Mouse (Mus musculus) hindbrain, embryonic 10.5 days (tissue): ENCODE measurements around the gene Glrx. TPM values are rescaled to one million over a fixed set of nuclear protein-coding genes. Genes with fewer than 3 reads are reported as not detected.
A peak's percentile ranks its signal among the peaks of the same experiment; 100 is the strongest.
"Not testable (repeated sequence)": the region's sequence is repeated elsewhere in the genome, so short reads cannot be mapped to it uniquely, and the experiment has no call there.

Experiments
- DNase-seq: peaks from one replicate; pipeline ENCODE4 v3.0.0-alpha.2; 2017; ENCODE audit warnings: low spot score
- H3K27ac ChIP-seq: fragments of 300-500 bp; sonication (generic); 2 replicates; pipeline ENCODE4 v1.5.1; 2016; ENCODE audit warnings: mild to moderate bottlenecking, moderate library complexity
- H3K27me3 ChIP-seq: fragments of 300-500 bp; sonication (generic); 2 replicates; pipeline ENCODE4 v1.6.1; 2016; ENCODE audit warnings: mild to moderate bottlenecking; ENCODE audit not compliant: poor library complexity, insufficient read depth, severe bottlenecking
- H3K36me3 ChIP-seq: fragments of 300-500 bp; sonication (generic); 2 replicates; pipeline ENCODE4 v1.6.1; 2016; ENCODE audit warnings: mild to moderate bottlenecking, moderate library complexity
- H3K4me1 ChIP-seq: fragments of 300-500 bp; sonication (generic); replicated peaks from 2 replicates; pipeline ENCODE4 v1.6.1; 2016; ENCODE audit warnings: mild to moderate bottlenecking
- H3K4me3 ChIP-seq: fragments of 300-500 bp; sonication (generic); 2 replicates; pipeline ENCODE4 v1.5.1; 2016; ENCODE audit warnings: mild to moderate bottlenecking, moderate library complexity
- H3K9me3 ChIP-seq: fragments of 300-500 bp; sonication (generic); 2 replicates; pipeline ENCODE4 v1.6.1; 2016; ENCODE audit warnings: mild to moderate bottlenecking, moderate library complexity
- WGBS: fragments of 180-500 bp; shearing (Covaris S2); methylation state at CpG from one replicate; pipeline ENCODE4 v1.1.7; 2016; 5-methylcytosine and 5-hydroxymethylcytosine counted together
- polyA plus RNA-seq: library from polyadenylated mRNA; unstranded; fragments of >200 nt; fragmentation: Nextera tagmentation; extraction: Ambion mirVana; gene quantifications from 2 replicates; pipeline ENCODE4 v1.2.1, GENCODE M21; 2016

Glrx gene
- polyA plus RNA-seq, 1 experiment from 2014 or later = 38.4 TPM

DNA sequence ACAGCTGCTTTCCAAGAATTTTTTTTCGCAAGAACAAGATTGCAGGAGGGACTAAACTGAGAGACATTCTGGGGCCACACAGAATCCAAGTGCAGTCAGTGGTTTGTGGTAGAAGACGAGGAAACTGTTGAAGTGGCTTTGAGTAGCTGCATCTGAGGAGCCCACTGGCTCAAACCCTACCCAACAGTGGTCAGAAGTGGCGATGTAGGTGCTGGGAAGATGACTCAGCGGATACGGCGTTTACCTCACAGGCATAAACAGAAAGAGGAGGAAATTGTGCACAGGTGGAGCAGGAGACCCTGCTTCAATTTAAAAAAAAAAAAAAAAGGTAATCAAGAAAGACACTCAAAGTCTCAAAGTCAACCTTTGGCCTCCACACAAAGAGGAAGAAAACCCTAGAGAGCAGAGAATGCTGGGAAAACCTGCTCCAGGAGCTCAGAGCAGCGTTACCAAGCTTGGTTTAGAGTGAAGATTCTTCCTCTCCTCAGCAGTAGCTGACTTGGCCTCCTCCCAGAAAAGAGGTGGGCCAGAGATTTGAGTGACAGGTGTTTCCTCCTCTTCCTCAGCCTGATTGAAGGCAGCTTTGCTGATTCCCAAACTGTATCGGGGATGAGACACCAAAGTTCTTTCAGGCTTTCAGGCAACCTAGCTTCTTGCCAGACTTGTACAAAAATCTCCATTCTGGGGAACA lies 4.5 kb downstream of the Glrx start:
- no peak overlapping the region for H3K4me3 ChIP-seq
- peaks cover 52% of the 10 kb centered on the region for H3K4me1 ChIP-seq
- no peak for DNase-seq
- H3K27ac ChIP-seq = no peak overlapping the region
- WGBS = 83% methylated on average over 8 of the region's 8 CpGs
- no peaks in the 10 kb centered on the region for H3K27me3 ChIP-seq
- peaks cover 5% of the 10 kb centered on the region; the same call in 1 of the 2 replicates for H3K36me3 ChIP-seq
- no peaks in the 10 kb centered on the region for H3K9me3 ChIP-seq

DNA sequence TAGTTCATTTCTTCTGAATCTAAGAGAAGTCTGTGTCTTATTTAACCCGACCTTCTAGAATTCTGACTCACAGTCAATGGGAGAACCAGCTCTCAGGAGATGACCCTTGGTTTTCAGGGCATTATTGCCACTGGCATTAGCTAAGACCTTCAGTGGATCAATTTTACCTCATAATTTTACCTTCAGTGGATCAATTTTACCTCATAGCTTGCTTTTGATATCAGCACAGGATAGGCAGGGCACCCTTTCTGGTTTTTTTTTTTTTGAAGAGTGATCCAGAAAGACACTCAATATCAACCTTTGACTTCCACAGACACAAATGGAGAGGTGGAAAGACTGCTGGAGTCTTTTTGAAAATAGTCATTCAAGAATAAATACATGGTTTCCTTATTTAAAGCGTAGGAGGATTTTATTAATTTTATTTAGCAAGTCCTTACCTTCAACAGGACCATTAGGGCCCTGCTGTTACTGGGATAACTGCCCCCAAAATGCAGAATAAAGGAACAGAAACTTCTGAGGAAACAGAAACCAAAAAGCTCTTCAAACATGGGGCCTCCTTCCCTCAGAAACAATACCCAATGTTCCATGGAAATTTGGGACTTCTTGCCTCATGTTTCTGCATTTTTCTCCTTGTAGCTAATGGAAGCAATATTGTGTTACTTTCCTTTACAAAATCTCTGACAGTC lies 5.3 kb downstream of the Glrx start:
- Histone ChIP-seq H3K27me3 (no peaks in the 10 kb centered on the region), H3K27ac (no peak overlapping the region), H3K36me3 (peaks cover 5% of the 10 kb centered on the region; the same call in 1 of the 2 replicates), H3K4me1 (peaks cover 45% of the 10 kb centered on the region), H3K9me3 (no peaks in the 10 kb centered on the region), H3K4me3 (no peak overlapping the region)
- 93% methylated on average over 2 of the region's 2 CpGs for WGBS
- DNase-seq = no peak

DNA sequence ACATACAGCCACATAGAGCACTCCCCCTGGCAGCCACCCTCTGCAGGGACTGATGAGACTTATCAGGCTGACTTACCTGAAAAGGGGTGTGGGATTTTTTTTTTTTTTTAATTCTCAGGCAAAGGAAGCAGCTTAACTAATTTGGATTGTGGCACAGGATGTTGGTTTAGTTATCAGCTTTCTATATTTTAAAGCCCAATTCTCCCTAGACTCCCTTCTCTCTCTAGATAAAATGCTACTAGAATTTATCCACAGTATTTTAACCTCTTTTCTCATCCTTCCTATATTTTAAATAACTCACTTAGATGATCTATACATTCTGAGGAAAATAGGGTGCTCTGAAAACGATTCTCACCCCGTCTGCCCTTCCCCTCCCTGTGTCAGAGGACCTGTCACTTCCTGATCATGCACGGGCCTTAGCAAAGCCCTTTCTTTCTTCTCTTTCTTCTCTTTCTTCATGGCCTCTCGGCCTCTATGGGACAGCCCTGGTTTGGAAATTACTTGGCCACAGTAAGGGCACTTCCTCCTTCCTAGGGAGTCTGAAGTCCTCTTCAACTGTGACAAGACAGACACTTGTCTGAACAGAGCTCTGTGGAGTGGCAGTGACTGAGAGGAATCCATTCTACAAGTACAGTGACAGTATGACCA lies 6.0 kb downstream of the Glrx start:
- Histone ChIP-seq H3K27me3 (no peaks in the 10 kb centered on the region), H3K27ac (peak overlapping the region; percentile 29; the same call in 1 of the 2 replicates), H3K36me3 (peaks cover 5% of the 10 kb centered on the region; the same call in 1 of the 2 replicates), H3K4me3 (no peak overlapping the region), H3K4me1 (peaks cover 38% of the 10 kb centered on the region), H3K9me3 (no peaks in the 10 kb centered on the region)
- DNase-seq = no peak
- WGBS = 33% methylated on average over 4 of the region's 4 CpGs

DNA sequence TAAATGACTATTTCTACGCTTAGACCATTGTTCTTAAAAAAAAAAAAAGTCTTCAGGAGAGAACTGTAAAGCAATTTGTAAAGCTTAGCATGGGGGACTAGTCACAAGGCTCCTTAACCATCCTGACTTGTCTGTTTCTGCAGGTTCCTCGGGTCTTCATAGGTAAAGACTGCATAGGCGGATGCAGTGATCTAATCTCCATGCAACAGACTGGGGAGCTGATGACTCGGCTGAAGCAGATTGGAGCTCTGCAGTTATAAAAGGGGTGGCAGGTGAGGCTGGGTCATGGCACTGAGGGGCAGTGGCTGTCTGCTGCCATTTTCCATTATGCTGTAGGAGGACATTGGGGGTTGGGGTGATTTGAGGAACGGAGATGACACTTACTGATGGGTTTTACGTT lies 7.4 kb downstream of the Glrx start:
- Histone ChIP-seq H3K9me3 (no peaks in the 10 kb centered on the region), H3K27me3 (no peaks in the 10 kb centered on the region), H3K36me3 (peaks cover 5% of the 10 kb centered on the region; the same call in 1 of the 2 replicates), H3K27ac (no peak overlapping the region), H3K4me1 (peaks cover 25% of the 10 kb centered on the region), H3K4me3 (no peak overlapping the region)
- 88% methylated on average over 6 of the region's 6 CpGs for WGBS
- no peak for DNase-seq

DNA sequence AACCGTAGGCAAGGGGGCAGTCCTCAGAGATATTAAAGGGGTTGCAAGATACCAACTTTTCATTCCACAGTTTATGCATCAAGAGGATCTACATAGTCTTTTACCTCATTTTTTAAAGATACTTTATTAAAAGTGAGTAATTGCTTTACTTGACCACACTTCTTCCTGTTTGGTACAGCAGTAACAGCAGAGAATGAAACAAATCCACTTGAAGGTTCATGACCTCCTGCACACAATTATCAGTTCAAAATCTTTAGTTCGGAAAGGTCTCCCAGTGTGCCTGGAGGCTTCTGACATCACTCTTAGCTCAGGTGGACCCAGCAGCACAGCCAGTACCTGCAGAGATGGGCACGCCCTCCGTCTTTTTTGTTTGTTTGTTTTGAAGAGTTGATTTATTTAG lies 12.4 kb downstream of the Glrx start:
- Histone ChIP-seq H3K9me3 (peaks cover 5% of the 10 kb centered on the region; the same call in 1 of the 2 replicates), H3K36me3 (peaks cover 5% of the 10 kb centered on the region; the same call in 1 of the 2 replicates), H3K27ac (no peak overlapping the region), H3K4me3 (no peak overlapping the region), H3K27me3 (no peaks in the 10 kb centered on the region), H3K4me1 (no peaks in the 10 kb centered on the region)
- WGBS = 92% methylated on average over 4 of the region's 4 CpGs
- no peak for DNase-seq

DNA sequence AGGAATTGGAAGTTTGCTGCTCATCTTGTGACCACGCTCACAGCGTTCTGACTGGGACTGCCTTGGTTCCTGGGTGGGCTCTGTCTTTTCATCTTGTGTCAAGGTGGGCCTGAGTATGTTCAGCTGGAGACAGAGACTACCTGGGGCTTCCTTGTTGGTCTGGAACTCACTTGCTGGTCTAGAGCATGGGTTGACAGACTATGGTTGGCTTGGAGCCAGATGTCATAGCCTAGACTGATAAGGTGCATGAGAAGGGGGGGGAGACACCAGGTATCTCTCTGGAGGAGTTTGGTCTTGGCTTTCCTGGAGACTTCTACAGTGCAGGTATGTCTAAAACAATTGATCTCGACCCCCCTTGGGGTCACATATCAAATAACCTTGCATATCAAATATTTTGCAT lies 13.4 kb downstream of the Glrx start:
- peaks cover 6% of the 10 kb centered on the region; the same call in 1 of the 2 replicates for H3K9me3 ChIP-seq
- WGBS = 87% methylated on average over 3 of the region's 3 CpGs
- H3K4me3 ChIP-seq = no peak overlapping the region
- H3K27me3 ChIP-seq = no peaks in the 10 kb centered on the region
- H3K36me3 ChIP-seq = no peaks in the 10 kb centered on the region; the same call in 1 of the 2 replicates
- no peak overlapping the region for H3K27ac ChIP-seq
- no peaks in the 10 kb centered on the region for H3K4me1 ChIP-seq
- no peak for DNase-seq

DNA sequence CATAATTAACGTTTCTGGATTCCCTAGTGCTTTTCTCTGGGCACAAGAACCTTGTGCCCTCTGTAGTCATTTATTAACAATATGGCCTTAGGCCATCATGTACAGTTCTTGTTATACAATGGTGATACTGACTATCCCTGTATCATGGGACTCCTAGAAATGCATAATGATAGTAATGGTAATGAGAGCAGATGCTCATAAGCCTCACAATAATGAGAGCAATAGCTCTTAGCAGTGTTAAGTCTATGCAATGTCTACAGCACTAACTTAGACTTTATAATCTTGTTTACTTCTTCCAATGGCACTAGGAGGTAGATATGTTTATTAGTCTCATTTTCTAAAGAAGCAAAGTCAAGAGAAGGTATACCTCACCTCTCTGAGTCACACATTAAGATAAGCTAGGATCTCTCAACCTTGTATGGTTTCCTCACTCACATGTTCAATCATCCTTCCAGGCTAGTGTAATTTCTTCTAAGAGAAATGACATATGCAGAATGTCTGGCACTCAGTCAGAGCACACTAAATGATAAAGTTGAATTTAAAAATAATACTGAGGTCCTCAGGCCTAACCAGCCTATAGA lies 19.7 kb downstream of the Glrx start:
- no peak for DNase-seq
- H3K4me3 ChIP-seq = no peak overlapping the region
- H3K36me3 ChIP-seq = peaks cover 8% of the 10 kb centered on the region; the same call in 1 of the 2 replicates
- H3K9me3 ChIP-seq = peaks cover 6% of the 10 kb centered on the region; the same call in 1 of the 2 replicates
- H3K27me3 ChIP-seq = no peaks in the 10 kb centered on the region
- 72% methylated on average over 1 of the region's 1 CpGs for WGBS
- H3K4me1 ChIP-seq = no peaks in the 10 kb centered on the region
- no peak overlapping the region for H3K27ac ChIP-seq

DNA sequence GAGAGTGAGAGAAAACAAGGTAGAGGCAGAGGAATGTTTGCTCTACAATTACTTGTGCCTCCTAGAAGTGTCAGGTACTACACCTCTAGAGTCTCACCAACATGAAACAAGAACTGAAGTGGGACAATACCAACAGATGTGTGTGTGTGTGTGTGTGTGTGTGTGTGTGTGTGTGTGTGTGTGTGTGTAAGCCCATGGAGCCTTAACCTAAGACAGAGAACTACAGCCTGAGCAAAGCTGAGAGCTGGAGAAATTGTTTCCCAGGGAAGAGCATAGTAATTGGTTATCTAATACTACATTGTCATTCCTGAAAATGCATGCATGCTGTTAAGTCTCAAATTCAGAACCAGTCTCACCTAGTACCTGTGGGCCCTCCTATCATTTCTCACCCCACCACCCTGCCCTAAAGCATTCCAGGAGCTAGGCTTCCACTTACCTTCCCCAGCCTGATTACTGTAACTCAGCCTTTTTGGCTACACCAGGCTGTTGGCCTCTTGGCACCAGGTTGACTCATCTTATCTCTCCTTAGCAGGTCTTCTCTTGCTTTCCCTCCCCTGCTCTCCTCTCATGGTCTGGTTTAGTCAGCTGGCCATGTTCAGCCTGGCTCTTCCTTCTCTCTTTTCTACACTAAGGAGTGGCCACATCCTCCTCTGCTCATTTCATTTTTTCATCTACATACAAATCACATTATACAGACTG lies 26.0 kb downstream of the Glrx start:
- H3K4me1 ChIP-seq = no peaks in the 10 kb centered on the region
- no peak overlapping the region for H3K4me3 ChIP-seq
- no peaks in the 10 kb centered on the region for H3K27me3 ChIP-seq
- H3K9me3 ChIP-seq = no peaks in the 10 kb centered on the region
- no peak overlapping the region for H3K27ac ChIP-seq
- no peak for DNase-seq
- peaks cover 45% of the 10 kb centered on the region for H3K36me3 ChIP-seq

DNA sequence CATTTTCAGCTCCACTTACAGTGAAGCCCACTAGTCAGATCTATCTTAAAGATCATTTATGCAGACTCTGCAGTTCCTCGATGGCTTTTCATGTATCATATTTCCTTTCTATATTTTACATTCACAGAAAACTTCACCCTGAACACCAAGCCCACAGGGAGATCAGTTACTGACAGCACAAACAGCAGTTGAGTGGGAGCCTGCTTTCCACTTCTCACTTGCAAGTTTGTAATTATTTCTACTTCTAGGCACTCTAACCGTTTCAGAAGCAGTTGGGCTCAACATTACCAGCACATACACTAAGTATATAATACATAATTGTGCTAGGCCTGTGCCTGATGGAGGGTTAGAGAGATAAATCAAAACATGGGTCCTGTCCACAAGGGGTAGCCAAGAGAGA lies 28.2 kb downstream of the Glrx start:
- 98% methylated on average over 2 of the region's 2 CpGs for WGBS
- H3K36me3 ChIP-seq = peaks cover 60% of the 10 kb centered on the region
- H3K4me1 ChIP-seq = no peaks in the 10 kb centered on the region
- H3K27ac ChIP-seq = no peak overlapping the region
- DNase-seq = no peak
- no peaks in the 10 kb centered on the region for H3K27me3 ChIP-seq
- no peaks in the 10 kb centered on the region for H3K9me3 ChIP-seq
- H3K4me3 ChIP-seq = no peak overlapping the region

DNA sequence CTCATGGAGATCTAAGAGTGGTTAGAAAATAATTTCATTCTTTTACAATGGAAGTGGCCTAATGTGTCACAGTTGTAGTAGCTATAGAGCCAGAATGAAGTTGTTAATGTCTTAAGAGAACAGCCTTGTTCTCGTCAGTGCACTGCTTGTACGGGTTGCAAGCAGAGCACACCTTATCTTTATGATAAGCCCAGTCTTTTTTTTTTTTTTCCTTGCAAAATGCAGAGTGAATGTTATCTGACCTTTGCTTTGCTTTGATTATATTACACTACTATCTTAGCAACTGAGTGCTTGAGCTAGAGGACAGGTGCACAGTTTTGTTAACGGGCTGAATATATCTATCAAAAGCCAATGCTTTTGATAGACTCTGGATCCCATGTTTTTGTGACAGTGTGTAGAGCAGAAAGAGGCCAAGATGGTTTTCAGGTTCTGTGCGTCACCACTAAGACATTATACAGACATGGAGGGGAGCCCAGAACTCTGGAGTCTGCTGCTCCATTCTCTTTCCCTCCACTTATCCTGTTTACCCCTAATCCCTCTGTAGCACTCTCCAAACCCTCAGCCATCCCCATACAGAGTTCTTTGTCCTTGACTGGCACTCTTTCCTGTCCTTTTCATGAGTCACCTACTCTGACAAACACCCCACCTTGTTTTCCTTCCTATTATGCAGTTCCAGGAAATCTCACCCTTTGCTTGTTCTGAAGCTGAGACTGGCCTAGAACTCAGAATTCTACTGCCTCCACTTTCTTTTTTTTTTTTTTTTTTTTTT lies 35.1 kb downstream of the Glrx start:
- H3K27me3 ChIP-seq = no peaks in the 10 kb centered on the region
- 95% methylated on average over 4 of the region's 4 CpGs for WGBS
- H3K4me3 ChIP-seq = no peak overlapping the region
- DNase-seq = no peak
- H3K27ac ChIP-seq = no peak overlapping the region
- H3K9me3 ChIP-seq = no peaks in the 10 kb centered on the region
- peaks cover 86% of the 10 kb centered on the region for H3K36me3 ChIP-seq
- no peaks in the 10 kb centered on the region for H3K4me1 ChIP-seq

DNA sequence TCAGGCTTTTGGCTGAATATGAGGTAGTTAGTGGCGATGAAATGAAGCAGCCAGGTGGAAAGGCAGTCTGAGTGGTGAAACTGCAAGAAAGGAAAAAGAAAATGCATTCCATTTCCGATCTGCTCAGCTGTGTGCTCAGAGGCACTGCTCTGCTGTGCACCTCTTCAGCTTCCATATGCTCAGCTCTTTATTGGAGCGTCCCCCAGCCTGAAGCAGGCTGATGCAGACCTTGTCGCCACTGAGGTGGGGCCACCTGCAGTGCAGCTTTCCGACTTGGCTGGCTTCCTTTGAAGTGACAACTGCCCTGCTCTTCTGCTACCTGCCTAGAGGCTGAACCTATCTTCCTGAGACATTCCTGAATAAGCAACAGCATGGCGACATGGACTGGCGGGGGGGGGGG lies 36.5 kb downstream of the Glrx start:
- not testable (repeated sequence) for H3K4me3 ChIP-seq, H3K4me1 ChIP-seq, H3K9me3 ChIP-seq, H3K27ac ChIP-seq, H3K27me3 ChIP-seq, DNase-seq
- H3K36me3 ChIP-seq = peaks cover 76% of the 10 kb centered on the region
- 73% methylated on average over 7 of the region's 7 CpGs for WGBS

DNA sequence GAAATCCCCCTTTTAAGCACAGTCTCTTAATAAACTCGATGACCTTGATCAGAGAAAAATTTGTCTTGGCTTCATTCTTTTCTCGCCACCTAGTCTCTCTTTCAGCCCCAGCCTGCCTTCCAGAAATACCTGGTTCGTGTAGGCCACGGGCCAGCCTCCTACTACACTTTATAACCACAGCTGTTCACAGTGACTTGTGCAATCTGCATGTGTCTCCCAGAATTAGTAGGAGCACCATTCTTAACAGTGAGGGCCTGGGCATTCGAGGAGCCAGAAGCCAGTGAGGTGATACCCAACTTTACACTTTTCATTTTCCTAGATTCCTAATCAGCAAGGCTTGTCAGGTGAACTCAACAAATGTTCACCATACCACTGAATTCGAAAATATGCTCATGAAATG lies 36.9 kb downstream of the Glrx start:
- H3K36me3 ChIP-seq = peaks cover 72% of the 10 kb centered on the region

More for the DNA sequence above, 36.9 kb downstream of the Glrx start:
- Histone ChIP-seq H3K4me1 (no peaks in the 10 kb centered on the region), H3K9me3 (no peaks in the 10 kb centered on the region), H3K27me3 (no peaks in the 10 kb centered on the region), H3K4me3 (no peak overlapping the region), H3K27ac (no peak overlapping the region)
- no peak for DNase-seq
- 87% methylated on average over 6 of the region's 6 CpGs for WGBS
